Mouse (Mus musculus) heart, adult 2 months (tissue): Measurements from ENCODE around the gene Inpp4a.

Source experiments
- CTCF ChIP-seq: fragments of 200-600 bp; IDR thresholded peaks from 2 replicates; pipeline ENCODE4 v1.8.1; 2022; ENCODE audit warnings: antibody characterized with exemption, mild to moderate bottlenecking, moderate library complexity
- EP300 ChIP-seq: fragments of 200-500 bp; IDR thresholded peaks from 2 replicates; pipeline ENCODE4 v1.6.1; 2011; ENCODE audit warnings: low read depth, low read length, control low read depth; ENCODE audit not compliant: insufficient read depth

DNA sequence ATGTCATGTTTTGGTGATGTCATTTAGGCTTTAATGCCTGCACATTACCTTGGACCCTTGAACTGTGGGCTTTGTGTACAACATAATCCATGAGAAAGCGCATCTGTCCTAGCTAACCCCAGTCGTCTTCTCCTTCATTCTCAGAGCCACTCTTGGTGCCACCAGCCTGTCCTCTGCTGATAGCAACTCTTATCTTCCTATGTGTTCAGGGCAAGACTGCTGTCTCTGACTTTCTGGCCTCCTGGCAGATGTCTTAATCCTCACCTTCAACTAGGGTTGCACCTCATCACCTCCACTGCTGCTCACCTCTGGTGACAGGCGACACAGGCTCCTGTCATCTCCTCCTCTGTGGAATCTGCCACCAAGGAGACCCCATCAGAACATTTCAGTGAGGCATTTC, 136.8 kb downstream of the Inpp4a start:
- TF ChIP-seq CTCF (no peak), EP300 (no peak)
